Mouse (Mus musculus): ENCODE data around the gene Edf1. TPM values are rescaled to one million over a fixed set of nuclear protein-coding genes. Genes with fewer than 3 reads are reported as not detected.

Gene Edf1
- polyA plus RNA-seq, 1 experiment from 2014 or later: 201 TPM

DNA sequence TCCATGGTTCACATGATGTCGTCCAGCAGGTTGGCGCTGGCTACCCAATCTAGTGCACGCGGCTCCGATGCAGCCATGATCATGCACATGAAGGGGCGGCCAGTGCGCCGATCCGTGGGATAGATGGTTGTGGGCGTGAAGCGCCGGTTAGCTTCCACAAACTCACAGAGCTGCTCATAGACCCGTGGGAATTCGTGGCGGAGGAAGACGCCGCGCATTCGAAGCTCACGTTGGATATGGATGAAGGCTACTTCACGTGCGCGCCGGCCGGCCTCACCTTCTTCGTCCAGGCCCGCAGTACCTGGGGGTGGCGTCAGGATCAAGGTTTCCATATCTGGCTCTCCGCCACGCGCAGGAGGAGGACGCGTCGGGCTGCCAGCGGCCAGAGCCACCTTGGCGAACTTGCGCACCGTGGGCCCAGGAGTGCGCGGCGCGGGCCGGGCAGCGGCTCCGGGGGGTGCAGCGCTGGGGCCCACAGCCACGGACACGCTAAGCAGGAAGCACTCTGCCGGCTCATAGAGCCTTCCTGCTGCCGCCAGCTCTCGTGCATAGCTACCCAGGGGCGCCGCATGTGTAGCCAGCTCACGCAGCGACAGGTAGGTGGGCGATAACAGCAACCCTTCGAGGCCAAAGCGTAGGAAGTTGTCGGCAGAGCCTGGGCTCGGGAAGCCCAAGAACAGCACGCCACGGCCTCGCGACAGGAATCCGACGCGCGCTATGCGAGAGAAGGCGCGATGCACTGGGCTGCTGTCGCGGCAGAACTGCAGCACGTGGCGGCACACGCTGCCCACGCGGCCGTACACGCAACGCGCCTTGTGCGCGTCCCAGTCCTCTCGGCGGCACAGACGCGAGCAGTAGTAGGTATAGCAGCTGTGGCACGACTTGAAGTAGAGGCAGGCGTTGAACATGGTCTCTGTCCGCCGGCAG is 19.6 kb downstream of the Edf1 start:
- Histone ChIP-seq H3K4me2 (peak overlapping the region; percentile 38), H3K4me3 (replicated peaks) (0 out of 2 replicates have a peak overlapping the region, but pooled peaks have one; percentile 8), H3K9ac (no peak overlapping the region), H3K27me3 (peaks cover 67% of the 10 kb centered on the region), H3K9me3 (replicated peaks) (no peaks in the 10 kb centered on the region), H3K4me1 (replicated peaks) (peaks cover 89% of the 10 kb centered on the region), H3K36me3 (replicated peaks) (no peaks in the 10 kb centered on the region), H3K27ac (replicated peaks) (no peak overlapping the region)
- 18% methylated on average over 92 of the region's 92 CpGs for WGBS (ENCODE audit: insufficient replicate concordance)
- no peak for ATAC-seq (ENCODE audit: insufficient read depth)

DNA sequence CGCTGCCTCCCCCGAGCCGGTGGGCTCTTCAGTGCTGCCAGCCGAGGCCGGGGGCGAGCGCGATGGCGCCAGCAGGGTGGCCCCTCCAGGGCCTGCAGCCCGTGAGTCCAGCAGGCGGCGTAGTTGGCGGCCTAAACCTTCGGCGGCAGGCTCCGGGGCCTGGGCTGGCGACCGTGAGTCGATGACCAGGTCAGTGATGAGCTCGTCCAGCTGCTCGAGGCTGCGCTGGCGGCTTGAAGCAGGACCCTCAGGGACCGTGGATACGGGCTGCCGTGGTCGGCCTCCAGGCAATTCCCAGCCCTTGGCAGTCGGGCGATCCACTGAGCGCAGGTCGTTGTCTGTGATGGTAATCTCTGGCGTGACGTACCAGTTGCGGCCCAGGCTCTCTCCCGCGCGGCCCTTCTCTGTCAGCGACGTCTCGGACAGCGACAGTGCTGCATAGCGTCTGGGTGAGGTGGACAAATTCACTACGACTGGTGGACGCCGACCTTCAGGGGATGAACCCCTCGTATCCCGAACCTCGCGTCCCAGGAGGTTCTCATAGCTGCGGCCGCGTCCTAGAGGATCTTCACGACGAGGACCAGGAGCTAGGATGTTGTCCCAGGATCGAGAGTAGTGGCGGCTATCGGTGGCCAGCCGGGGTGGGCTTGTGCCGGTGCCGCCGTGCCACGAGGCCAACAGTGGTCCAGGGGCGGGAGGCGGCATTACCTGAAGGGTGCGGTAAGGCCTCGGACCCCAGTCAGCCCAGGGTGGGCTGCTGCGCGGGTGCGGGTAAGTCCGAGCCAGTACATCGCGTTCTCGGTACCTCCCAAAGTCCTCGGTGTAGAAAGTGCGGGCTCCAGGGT is 20.5 kb downstream of the Edf1 start:
- H3K27ac ChIP-seq (replicated peaks): no peak overlapping the region
- peaks cover under 1% of the 10 kb centered on the region; the same call in 1 of the 2 replicates for H3K36me3 ChIP-seq (replicated peaks)
- H3K27me3 ChIP-seq: peaks cover 67% of the 10 kb centered on the region
- H3K9me3 ChIP-seq (replicated peaks): no peaks in the 10 kb centered on the region
- H3K4me3 ChIP-seq (replicated peaks): 0 out of 2 replicates have a peak overlapping the region, but pooled peaks have one; percentile 8
- H3K4me2 ChIP-seq: peak overlapping the region; percentile 38
- WGBS (ENCODE audit: insufficient replicate concordance): 6% methylated on average over 75 of the region's 75 CpGs
- no peak for ATAC-seq (ENCODE audit: insufficient read depth)
- H3K9ac ChIP-seq: no peak overlapping the region
- peaks cover 90% of the 10 kb centered on the region for H3K4me1 ChIP-seq (replicated peaks)

DNA sequence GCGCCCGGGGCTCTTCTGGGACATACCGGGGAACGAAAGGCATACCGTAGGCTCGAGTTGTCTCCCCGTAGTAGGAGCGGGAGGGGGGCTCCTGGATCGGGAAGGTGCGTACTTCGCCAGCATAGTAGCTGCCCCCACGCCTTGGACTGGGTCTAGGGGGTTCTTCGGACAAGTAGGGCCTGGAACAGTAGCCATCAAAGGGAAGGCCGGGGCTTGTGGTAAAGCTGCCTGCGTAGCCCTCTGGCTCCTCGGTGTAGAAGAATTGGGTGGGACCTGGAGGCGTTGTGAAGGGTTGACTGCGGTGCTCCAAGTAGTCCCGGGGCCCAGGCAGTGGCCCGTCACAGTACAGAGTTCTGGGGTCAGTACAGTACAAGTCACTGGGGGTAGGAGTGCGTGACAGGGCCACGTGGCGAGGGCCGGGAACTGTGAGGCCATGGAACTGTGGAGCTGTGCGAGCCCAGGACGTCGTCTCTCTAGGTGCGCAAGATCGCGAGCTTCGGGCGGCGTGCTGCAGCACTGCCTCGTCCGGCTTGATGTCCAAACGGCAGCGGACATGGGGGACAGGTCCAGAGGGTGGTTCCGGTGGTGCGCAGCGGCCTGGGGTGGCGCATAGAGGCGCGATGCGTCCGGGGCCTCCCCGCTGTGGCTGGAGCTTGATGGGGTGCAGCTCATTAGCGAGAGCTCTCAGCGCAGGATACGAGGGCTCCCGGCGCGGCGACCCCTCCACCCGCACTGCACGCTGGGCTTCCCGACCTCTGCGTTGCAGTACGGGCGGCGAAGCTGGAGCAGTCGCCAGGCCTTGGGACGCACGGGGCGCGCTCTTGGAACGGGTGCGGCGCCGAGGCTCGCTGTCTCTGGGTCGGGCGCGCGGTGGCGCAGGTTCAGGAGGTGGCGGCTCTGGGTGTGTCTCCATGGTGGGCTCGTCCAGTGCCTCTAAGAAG is 21.4 kb downstream of the Edf1 start:
- Histone ChIP-seq H3K27ac (replicated peaks) (no peak overlapping the region), H3K4me1 (replicated peaks) (peaks cover 81% of the 10 kb centered on the region), H3K27me3 (peaks cover 67% of the 10 kb centered on the region), H3K4me2 (no peak overlapping the region; the same call in 1 of the 2 replicates), H3K36me3 (replicated peaks) (peaks cover 10% of the 10 kb centered on the region; the same call in 1 of the 2 replicates), H3K4me3 (replicated peaks) (no peak overlapping the region), H3K9ac (no peak overlapping the region), H3K9me3 (replicated peaks) (no peaks in the 10 kb centered on the region)
- whole genome bisulfite sequencing (ENCODE audit: insufficient replicate concordance): 6% methylated on average over 77 of the region's 77 CpGs
- ATAC-seq (ENCODE audit: insufficient read depth): no peak

DNA sequence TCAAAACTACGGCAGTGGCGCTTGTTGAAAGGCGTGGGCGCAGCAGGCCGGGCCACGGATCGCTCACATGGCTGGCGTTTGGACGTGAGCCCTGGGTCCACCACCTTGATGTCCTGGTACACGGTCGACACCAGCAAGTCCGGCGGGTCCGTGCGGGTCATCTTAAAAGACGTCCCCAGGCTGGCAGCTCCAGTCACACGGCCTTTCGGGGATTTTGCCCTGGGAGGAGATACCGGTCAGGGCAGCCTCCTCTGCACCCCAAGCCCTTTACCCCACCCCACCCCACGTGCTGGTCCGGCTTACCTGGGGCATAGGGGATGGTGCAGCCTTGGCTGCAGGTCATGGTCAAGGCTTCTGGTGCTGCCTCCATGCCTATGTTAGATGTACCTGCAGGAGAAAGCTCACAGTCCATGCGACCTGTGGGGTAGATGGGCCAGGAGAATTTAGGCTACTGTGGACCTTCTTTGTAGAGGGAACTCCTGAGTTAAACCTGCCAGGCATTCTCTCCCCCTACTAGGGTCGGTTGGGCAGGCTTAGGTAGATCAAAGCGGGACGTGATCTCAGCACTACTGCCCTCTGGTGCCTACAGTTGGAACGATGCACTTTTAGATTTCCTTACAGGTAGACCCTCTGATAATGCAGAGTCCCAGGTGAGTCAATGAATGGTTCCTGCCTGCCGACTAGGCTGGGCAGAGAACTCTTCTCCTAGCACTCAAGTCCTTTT is 22.3 kb downstream of the Edf1 start:
- Histone ChIP-seq H3K36me3 (replicated peaks) (peaks cover 18% of the 10 kb centered on the region), H3K4me2 (no peak overlapping the region; the same call in 1 of the 2 replicates), H3K27ac (replicated peaks) (no peak overlapping the region), H3K9ac (no peak overlapping the region), H3K4me1 (replicated peaks) (peaks cover 74% of the 10 kb centered on the region), H3K4me3 (replicated peaks) (no peak overlapping the region), H3K27me3 (peaks cover 67% of the 10 kb centered on the region), H3K9me3 (replicated peaks) (no peaks in the 10 kb centered on the region)
- no peak for ATAC-seq (ENCODE audit: insufficient read depth)
- 6% methylated on average over 27 of the region's 27 CpGs for WGBS (ENCODE audit: insufficient replicate concordance)

- no peak overlapping the region for H3K27ac ChIP-seq (replicated peaks)
- H3K27me3 ChIP-seq: peaks cover 63% of the 10 kb centered on the region
- no peak overlapping the region for H3K4me3 ChIP-seq (replicated peaks)
- H3K36me3 ChIP-seq (replicated peaks): peaks cover 26% of the 10 kb centered on the region
- no peak overlapping the region for H3K4me2 ChIP-seq
- WGBS (ENCODE audit: insufficient replicate concordance): 19% methylated on average over 6 of the region's 6 CpGs
- H3K4me1 ChIP-seq (replicated peaks): peaks cover 68% of the 10 kb centered on the region
- no peak for ATAC-seq (ENCODE audit: insufficient read depth)
- H3K9me3 ChIP-seq (replicated peaks): no peaks in the 10 kb centered on the region
- H3K9ac ChIP-seq: no peak overlapping the region
Measured at GRCm38 (mm10) chr2:25580621-25581101, 23.0 kb downstream of the Edf1 start.

GRCm38 (mm10) chr2:25581294-25581864 is 23.7 kb downstream of the Edf1 start, which contains the start of gene Ajm1:
Gene Ajm1 (minus strand): TSS chr2:25581757.
- Histone ChIP-seq H3K4me1 (replicated peaks) (peaks cover 62% of the 10 kb centered on the region), H3K36me3 (replicated peaks) (peaks cover 30% of the 10 kb centered on the region), H3K27ac (replicated peaks) (0 out of 2 replicates have a peak within 1 kb of the TSS, but pooled peaks have one; percentile 29), H3K4me3 (replicated peaks) (peak within 1 kb of the TSS; percentile 19; the same call in 1 of the 2 replicates), H3K4me2 (peak within 1 kb of the TSS; percentile 60), H3K27me3 (peaks cover 55% of the 10 kb centered on the region), H3K9ac (peak within 1 kb of the TSS; percentile 2; the same call in 1 of the 2 replicates), H3K9me3 (replicated peaks) (no peaks in the 10 kb centered on the region)
- peak; percentile 49 for ATAC-seq (ENCODE audit: insufficient read depth)
- WGBS (ENCODE audit: insufficient replicate concordance): 7% methylated on average over 19 of the region's 19 CpGs

DNA sequence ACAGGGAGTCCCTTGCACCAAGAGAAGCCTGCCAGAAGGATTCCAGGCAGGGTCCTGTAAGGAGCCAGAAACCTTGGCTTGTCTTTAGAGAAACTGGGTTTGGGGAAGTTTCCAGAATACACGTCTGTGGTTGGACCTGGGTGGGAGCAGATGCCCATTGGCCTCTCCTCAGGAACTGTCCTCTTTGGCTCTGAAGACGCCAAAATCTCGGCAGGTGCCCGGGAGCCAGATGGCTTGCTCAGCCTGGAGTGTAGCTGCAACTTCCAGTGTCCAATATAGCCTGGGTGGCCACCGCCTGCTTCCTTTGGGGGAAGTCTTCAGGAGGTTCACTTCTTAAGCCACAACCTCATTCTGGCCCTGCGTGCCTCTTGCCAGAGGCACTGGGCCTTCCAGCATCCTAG is 24.3 kb downstream of the Edf1 start:
- 6% methylated on average over 6 of the region's 6 CpGs for WGBS (ENCODE audit: insufficient replicate concordance)
- no peak overlapping the region for H3K9ac ChIP-seq
- H3K4me3 ChIP-seq (replicated peaks): no peak overlapping the region
- peaks cover 35% of the 10 kb centered on the region for H3K36me3 ChIP-seq (replicated peaks)
- ATAC-seq (ENCODE audit: insufficient read depth): no peak
- H3K4me1 ChIP-seq (replicated peaks): peaks cover 62% of the 10 kb centered on the region
- H3K27ac ChIP-seq (replicated peaks): 0 out of 2 replicates have a peak overlapping the region, but pooled peaks have one; percentile 29
- H3K27me3 ChIP-seq: peaks cover 50% of the 10 kb centered on the region
- peak overlapping the region; percentile 60 for H3K4me2 ChIP-seq
- H3K9me3 ChIP-seq (replicated peaks): no peaks in the 10 kb centered on the region

- peaks cover 43% of the 10 kb centered on the region for H3K27me3 ChIP-seq
- H3K4me3 ChIP-seq (replicated peaks): no peak overlapping the region
- 39% methylated on average over 12 of the region's 12 CpGs for WGBS (ENCODE audit: insufficient replicate concordance)
- peaks cover 39% of the 10 kb centered on the region for H3K36me3 ChIP-seq (replicated peaks)
- H3K27ac ChIP-seq (replicated peaks): no peak overlapping the region
- H3K4me2 ChIP-seq: no peak overlapping the region
- H3K9me3 ChIP-seq (replicated peaks): no peaks in the 10 kb centered on the region
- H3K9ac ChIP-seq: peak overlapping the region; percentile 2; the same call in 1 of the 2 replicates
- ATAC-seq (ENCODE audit: insufficient read depth): no peak
- peaks cover 55% of the 10 kb centered on the region for H3K4me1 ChIP-seq (replicated peaks)
Measured at GRCm38 (mm10) chr2:25582466-25583119, 24.9 kb downstream of the Edf1 start.

- Histone ChIP-seq H3K36me3 (replicated peaks) (peaks cover 45% of the 10 kb centered on the region), H3K4me1 (replicated peaks) (peaks cover 50% of the 10 kb centered on the region), H3K4me2 (no peak overlapping the region), H3K9ac (no peak overlapping the region), H3K4me3 (replicated peaks) (no peak overlapping the region), H3K27me3 (peaks cover 38% of the 10 kb centered on the region), H3K27ac (replicated peaks) (no peak overlapping the region), H3K9me3 (replicated peaks) (no peaks in the 10 kb centered on the region)
- no peak for ATAC-seq (ENCODE audit: insufficient read depth)
- 73% methylated on average over 6 of the region's 6 CpGs for WGBS (ENCODE audit: insufficient replicate concordance)
Measured at GRCm38 (mm10) chr2:25583120-25583481, 25.5 kb downstream of the Edf1 start.
